Mouse (Mus musculus) inflammation-experienced regulatory T-cells, adult 6 months (primary cell): Measurements from ENCODE around the gene Accsl. TPM values are rescaled to one million over a fixed set of nuclear protein-coding genes. Genes with fewer than 3 reads are reported as not detected.

ENCODE experiments used
- ATAC-seq: one replicate; pipeline ENCODE4 v1.8.0; 2017
- polyA plus RNA-seq, 3 experiments: library from polyadenylated mRNA; unstranded; fragments of 100-300 nt; shearing (Covaris generic); gene quantifications; one replicate each; pipeline ENCODE4 v1.2.1; 2017

The Accsl gene
- polyA plus RNA-seq, 3 experiments from 2014 or later: not detected

DNA sequence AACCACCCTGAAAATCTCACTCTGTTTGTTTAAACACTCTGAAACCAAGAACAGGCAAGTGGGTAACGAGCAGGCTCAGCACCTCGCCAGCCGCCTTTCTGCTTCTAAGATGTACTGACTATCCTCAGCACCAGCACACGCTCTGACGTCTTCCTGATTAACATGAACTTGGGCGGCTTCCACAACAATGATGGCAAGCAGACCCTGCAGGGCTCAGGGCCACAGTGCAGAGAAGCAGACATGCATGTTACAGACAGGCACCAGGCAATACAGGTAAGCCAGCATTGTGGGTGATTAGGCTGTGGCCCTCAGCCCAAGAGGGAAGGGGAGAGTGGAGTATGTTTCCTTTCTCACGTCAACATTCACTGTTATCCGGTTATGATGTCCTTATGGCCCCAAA, 61.5 kb downstream of the Accsl start:
- ATAC-seq: no peak

DNA sequence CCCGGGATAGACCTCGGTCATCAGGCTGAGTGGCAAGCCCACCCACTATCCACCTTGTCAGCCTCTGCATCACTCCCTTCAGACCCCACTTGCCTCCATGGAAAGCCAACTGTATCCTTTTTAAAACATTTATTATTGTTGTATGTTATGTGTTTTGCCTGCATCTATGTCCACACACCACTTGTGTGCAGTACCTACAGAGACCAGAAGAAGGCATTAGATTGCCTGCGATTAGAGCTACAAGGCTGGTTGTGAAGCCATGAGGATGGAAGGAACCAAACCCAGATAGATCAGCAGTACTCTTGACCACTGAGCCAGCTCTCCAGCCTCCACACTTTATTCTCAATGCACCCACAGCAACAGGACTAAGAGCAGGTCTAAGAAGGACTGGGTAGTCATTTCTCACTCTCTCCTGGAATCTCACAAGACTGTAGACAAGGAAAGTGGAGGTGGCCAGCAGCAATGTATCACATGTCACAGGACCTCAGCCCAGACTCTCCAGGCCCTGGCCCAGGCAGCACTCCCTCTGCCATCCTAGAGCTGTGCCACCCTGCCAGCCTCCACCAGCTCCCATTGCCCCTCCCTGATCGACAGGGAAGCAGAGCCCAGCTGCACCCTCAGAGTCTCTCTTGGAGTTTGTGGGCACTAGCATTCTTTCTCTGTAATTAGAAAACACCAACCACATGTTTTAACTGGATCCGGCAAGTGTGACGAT, 62.3 kb downstream of the Accsl start:
- no peak for ATAC-seq

DNA sequence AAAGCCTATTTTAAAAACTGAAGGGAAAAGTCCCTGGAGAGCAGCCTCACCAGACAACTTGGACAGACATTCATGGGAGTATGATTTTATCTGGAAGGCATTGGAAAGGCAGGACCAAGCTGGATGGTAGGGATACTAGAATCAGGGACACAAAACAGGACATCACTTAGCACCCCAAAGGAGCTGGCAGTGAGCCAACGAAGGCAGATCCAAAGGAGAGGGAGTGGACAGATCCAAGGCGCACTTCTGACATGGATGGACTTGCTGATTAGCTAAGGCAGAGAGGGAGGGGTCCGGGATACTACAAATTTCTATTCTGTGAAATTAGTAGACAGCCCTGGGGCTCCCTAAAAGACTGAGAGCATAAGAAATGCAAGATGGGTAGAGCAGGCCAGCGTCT, 63.4 kb downstream of the Accsl start:
- no peak for ATAC-seq

Other genes with a start within 250 kb of the Accsl start
- gene Alx4, start 226.8 kb downstream of the Accsl start, polyA plus RNA-seq: under 1 TPM in 1 of 3 experiments, not detected in 2; 0.08 TPM
- gene Ext2, start 46.6 kb downstream of the Accsl start, polyA plus RNA-seq: 10 to 100 TPM in 2 of 3 experiments, 1 to 10 TPM in 1; 9.6 to 13.7 (median 12.9) TPM
- gene Accs, start 19.2 kb downstream of the Accsl start, polyA plus RNA-seq: 10 to 100 TPM in 2 of 3 experiments, 1 to 10 TPM in 1; 9.1 to 20.9 (median 18.5) TPM
- not detected for gene Gm13889, start 88.0 kb upstream of the Accsl start, polyA plus RNA-seq
- gene Gm27027, start 127.2 kb upstream of the Accsl start, polyA plus RNA-seq: not detected
- gene Alkbh3, start 141.7 kb upstream of the Accsl start, polyA plus RNA-seq: 10 to 100 TPM; 40.6 to 77.2 (median 41.2) TPM